Mouse (Mus musculus): ENCODE results near the gene Olig2. TPM values are rescaled to one million over a fixed set of nuclear protein-coding genes. Genes with fewer than 3 reads are reported as not detected.

The Olig2 gene
- polyA plus RNA-seq (2012; ENCODE audit: insufficient read depth, insufficient read length, missing spikeins): not detected in 2 replicates

DNA sequence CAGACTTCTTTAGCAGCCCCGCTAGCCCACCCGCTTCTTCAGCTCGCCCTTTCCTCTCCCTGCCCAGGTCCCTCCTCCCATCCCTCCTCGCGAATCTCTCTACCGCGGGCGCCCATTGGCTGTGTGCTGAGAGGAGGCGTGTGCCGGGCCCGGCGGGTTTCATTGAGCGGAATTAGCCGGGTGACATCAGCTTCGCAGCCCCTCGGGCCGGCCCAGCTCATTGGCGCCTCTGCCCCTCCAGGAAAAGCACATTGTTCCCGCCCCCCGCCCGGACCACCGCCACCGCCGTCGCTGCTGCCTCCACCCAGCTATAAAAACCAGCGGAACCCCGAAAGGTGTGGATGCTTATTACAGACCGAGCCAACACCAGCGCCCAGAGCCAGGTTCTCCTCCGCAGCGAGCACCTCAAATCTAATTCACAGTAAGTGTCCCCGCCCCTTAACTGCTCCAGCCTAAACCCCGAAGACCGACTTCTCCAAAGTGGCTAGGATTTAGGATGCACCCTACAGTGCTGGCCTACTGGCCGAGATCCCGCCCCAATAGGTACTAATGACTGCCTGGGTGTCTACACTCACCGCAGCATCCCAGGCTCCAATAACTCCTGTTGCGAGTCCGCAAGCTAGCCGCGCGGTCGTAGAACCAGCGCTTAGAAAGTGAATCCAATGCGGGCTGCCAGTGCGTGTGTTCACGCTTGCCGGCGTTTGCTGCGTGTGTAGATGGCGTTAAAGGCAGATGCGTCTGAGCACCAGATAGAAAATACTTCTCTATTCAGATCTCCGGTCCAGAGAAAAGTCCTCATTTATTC lies at the start of gene Olig2:
Olig2 (plus strand) TSS at position 225 of the 805 bp plus-strand sequence.
- TF ChIP-seq POLR2A (IDR thresholded peaks at IDR 0.05; ENCODE audit: borderline replicate concordance, low read depth, low read length) (no peak), CTCF (IDR thresholded peaks at IDR 0.05; ENCODE audit: low read depth, low read length) (no peak)
- H3K27ac ChIP-seq (ENCODE audit: insufficient read depth, low read depth, low read length): no peak within 1 kb of the TSS
- no peaks in the 10 kb centered on the region for H3K4me1 ChIP-seq (ENCODE audit: control insufficient read depth, insufficient read depth, low read length)
- no peak within 1 kb of the TSS for H3K4me3 ChIP-seq (ENCODE audit: insufficient read depth, low read length)

DNA sequence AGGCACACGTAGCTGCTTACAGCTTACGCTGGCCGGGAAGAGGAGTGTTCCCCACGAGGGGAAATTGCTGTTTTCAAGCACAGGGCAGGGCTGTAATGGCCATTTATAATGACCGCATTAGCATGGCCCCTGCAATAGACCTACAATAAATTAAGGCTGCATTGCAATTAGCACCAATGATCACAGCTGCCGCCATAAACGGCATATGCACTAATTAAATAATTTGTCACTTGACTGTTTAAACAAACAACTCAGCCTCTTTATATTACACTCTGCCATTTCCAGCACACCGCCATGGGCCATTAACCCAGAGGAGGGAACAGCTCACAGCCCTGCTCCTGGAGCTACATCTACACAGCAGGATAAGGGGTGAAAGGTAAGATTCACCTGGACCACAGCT lies 49.4 kb upstream of the Olig2 start:
- no peaks in the 10 kb centered on the region for H3K4me1 ChIP-seq (ENCODE audit: control insufficient read depth, insufficient read depth, low read length)
- no peak overlapping the region for H3K27ac ChIP-seq (ENCODE audit: insufficient read depth, low read depth, low read length)
- no peak for TF ChIP-seq POLR2A (IDR thresholded peaks at IDR 0.05; ENCODE audit: borderline replicate concordance, low read depth, low read length)
- TF ChIP-seq CTCF (IDR thresholded peaks at IDR 0.05; ENCODE audit: low read depth, low read length): no peak
- no peak overlapping the region for H3K4me3 ChIP-seq (ENCODE audit: insufficient read depth, low read length)

DNA sequence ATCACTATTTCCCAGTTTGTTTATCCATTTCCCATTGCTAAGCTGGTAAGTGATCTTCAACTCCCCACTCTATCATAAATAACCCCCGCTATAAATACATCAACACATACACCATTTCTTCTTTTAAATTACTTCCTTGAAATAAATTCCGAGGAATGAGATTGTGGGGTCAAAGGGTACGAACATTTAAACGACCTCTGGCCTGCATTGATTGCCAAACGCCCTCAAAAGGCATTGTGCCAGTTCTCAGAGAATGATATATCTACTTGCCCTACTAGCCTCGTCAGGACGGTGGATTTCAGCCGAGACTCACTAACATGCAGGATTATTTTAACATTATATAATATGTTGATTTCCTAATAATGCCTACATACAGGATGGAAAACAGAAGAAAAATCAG lies 38.2 kb upstream of the Olig2 start:
- Histone ChIP-seq H3K4me3 (ENCODE audit: insufficient read depth, low read length) (no peak overlapping the region), H3K4me1 (ENCODE audit: control insufficient read depth, insufficient read depth, low read length) (no peaks in the 10 kb centered on the region), H3K27ac (ENCODE audit: insufficient read depth, low read depth, low read length) (no peak overlapping the region)
- no peak for TF ChIP-seq CTCF (IDR thresholded peaks at IDR 0.05; ENCODE audit: low read depth, low read length)
- no peak for TF ChIP-seq POLR2A (IDR thresholded peaks at IDR 0.05; ENCODE audit: borderline replicate concordance, low read depth, low read length)

- Histone ChIP-seq H3K27ac (ENCODE audit: insufficient read depth, low read depth, low read length) (no peak overlapping the region), H3K4me1 (ENCODE audit: control insufficient read depth, insufficient read depth, low read length) (no peaks in the 10 kb centered on the region), H3K4me3 (ENCODE audit: insufficient read depth, low read length) (no peak overlapping the region)
- no peak for TF ChIP-seq POLR2A (IDR thresholded peaks at IDR 0.05; ENCODE audit: borderline replicate concordance, low read depth, low read length)
These were observed 37.6 kb upstream of the Olig2 start for GRCm38 (mm10) chr16:91187662-91188061.

DNA sequence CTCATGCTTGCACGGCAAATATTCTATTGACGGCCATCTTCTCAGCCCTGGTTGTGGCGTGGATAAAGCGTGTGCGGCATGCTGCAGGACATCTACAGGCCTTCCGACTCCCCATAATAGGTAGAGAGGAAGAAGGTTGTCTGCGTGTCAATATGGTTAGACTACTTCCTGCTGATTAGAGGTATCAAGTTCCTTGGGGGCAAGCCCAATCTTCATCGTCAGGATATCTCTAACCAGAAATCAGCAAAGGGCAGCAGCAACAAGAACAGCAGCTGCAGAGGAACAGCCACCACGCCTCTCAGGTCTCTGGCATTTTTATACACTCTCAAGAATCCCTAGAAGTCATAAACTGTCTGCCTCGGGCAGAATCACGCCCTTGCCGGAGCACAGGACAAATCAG lies 37.0 kb upstream of the Olig2 start:
- Histone ChIP-seq H3K4me3 (ENCODE audit: insufficient read depth, low read length) (no peak overlapping the region), H3K27ac (ENCODE audit: insufficient read depth, low read depth, low read length) (no peak overlapping the region), H3K4me1 (ENCODE audit: control insufficient read depth, insufficient read depth, low read length) (no peaks in the 10 kb centered on the region)
- no peak for TF ChIP-seq CTCF (IDR thresholded peaks at IDR 0.05; ENCODE audit: low read depth, low read length)
- TF ChIP-seq POLR2A (IDR thresholded peaks at IDR 0.05; ENCODE audit: borderline replicate concordance, low read depth, low read length): no peak

DNA sequence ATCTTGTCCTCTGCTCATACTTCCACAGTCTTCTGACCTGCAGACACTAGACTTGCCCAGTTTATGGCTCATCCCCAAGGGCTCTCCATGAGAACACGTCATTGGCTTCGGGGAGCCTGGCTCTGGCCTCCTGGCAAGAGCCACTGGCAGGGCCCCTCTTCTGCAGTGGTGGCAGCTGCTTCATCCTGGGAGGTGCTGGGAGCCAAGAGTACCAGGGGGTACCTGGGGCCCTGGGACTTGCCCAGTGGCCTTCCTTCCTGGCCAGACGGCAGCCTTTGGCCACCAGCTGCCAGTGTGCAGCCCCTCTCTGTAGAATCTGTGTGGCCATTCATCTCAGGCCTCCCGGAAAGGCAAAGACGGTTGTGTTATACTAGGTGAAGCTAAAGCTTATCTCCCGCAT lies 34.0 kb upstream of the Olig2 start:
- H3K27ac ChIP-seq (ENCODE audit: insufficient read depth, low read depth, low read length): no peak overlapping the region
- TF ChIP-seq CTCF (IDR thresholded peaks at IDR 0.05; ENCODE audit: low read depth, low read length): no peak
- no peak for TF ChIP-seq POLR2A (IDR thresholded peaks at IDR 0.05; ENCODE audit: borderline replicate concordance, low read depth, low read length)
- H3K4me1 ChIP-seq (ENCODE audit: control insufficient read depth, insufficient read depth, low read length): no peaks in the 10 kb centered on the region
- H3K4me3 ChIP-seq (ENCODE audit: insufficient read depth, low read length): no peak overlapping the region

GRCm38 (mm10) chr16:91191663-91192237 lies 33.5 kb upstream of the Olig2 start:
- H3K27ac ChIP-seq (ENCODE audit: insufficient read depth, low read depth, low read length): no peak overlapping the region
- no peak overlapping the region for H3K4me3 ChIP-seq (ENCODE audit: insufficient read depth, low read length)
- no peak for TF ChIP-seq CTCF (IDR thresholded peaks at IDR 0.05; ENCODE audit: low read depth, low read length)
- no peak for TF ChIP-seq POLR2A (IDR thresholded peaks at IDR 0.05; ENCODE audit: borderline replicate concordance, low read depth, low read length)
- no peaks in the 10 kb centered on the region for H3K4me1 ChIP-seq (ENCODE audit: control insufficient read depth, insufficient read depth, low read length)

DNA sequence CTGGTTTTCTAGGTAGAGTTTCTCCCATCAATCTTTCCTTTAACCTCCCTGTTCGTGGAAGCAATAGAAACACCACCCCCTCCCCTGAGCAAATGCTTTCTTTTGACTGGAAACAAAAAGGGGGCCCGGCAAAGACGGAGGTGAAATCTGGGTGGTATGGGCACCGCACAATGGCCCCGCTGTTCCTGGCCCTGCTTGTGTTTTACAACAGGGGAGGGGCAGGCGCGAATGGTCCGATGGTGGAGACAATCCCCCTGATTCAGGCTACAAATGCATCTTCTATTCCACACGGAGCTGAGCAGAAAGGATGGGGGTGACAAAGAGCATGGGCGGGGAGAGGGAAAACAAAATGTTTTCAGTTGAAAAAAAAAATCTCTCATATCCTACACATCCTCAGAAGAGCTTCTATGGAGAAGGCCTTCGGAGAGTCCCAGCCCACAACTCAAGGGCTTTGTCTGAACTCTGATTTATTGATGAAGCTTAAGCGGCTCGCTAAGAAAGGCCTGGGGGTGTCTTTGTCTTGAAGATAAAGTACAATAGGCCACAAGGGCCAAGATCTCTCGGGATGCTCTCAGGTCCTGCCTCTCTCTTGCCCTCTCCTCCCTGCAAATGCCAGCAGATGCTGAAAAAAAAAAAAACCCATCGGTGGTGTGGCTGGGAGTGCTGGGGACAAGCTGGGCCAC lies 32.4 kb upstream of the Olig2 start:
- H3K4me1 ChIP-seq (ENCODE audit: control insufficient read depth, insufficient read depth, low read length): no peaks in the 10 kb centered on the region
- no peak for TF ChIP-seq CTCF (IDR thresholded peaks at IDR 0.05; ENCODE audit: low read depth, low read length)
- TF ChIP-seq POLR2A (IDR thresholded peaks at IDR 0.05; ENCODE audit: borderline replicate concordance, low read depth, low read length): no peak
- no peak overlapping the region for H3K27ac ChIP-seq (ENCODE audit: insufficient read depth, low read depth, low read length)
- no peak overlapping the region for H3K4me3 ChIP-seq (ENCODE audit: insufficient read depth, low read length)

DNA sequence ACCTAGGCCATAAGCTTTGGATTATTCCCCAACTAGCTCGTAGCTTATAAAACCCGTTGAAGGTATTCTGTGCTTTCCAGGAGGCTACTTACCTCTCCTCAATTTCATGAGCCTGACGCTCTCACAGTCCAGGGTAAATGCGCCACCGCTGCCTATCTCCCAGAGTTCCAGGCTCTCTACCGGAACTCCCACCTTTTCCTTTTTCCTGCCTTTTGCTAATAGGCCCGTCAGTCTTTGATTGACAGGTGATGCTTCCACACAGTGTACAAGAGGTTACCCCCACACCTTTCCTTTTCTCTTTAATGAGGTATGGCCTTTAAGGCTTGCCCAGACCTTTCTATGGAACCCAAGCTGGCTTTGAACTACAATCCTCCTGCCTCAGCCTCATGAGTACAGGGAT lies 25.4 kb upstream of the Olig2 start:
- no peaks in the 10 kb centered on the region for H3K4me1 ChIP-seq (ENCODE audit: control insufficient read depth, insufficient read depth, low read length)
- no peak overlapping the region for H3K27ac ChIP-seq (ENCODE audit: insufficient read depth, low read depth, low read length)
- H3K4me3 ChIP-seq (ENCODE audit: insufficient read depth, low read length): no peak overlapping the region
- TF ChIP-seq POLR2A (IDR thresholded peaks at IDR 0.05; ENCODE audit: borderline replicate concordance, low read depth, low read length) (no peak), CTCF (IDR thresholded peaks at IDR 0.05; ENCODE audit: low read depth, low read length) (no peak)

GRCm38 (mm10) chr16:91202989-91203388 lies 22.3 kb upstream of the Olig2 start:
- Histone ChIP-seq H3K4me3 (ENCODE audit: insufficient read depth, low read length) (no peak overlapping the region), H3K4me1 (ENCODE audit: control insufficient read depth, insufficient read depth, low read length) (no peaks in the 10 kb centered on the region), H3K27ac (ENCODE audit: insufficient read depth, low read depth, low read length) (no peak overlapping the region)
- no peak for TF ChIP-seq CTCF (IDR thresholded peaks at IDR 0.05; ENCODE audit: low read depth, low read length)
- no peak for TF ChIP-seq POLR2A (IDR thresholded peaks at IDR 0.05; ENCODE audit: borderline replicate concordance, low read depth, low read length)

Data from bone marrow macrophage, adult 2 months (primary cell).